Mouse (Mus musculus): ENCODE measurements at regions not wholly inside any gene's neighbourhood (a gene's known extent, or its start where the extent isn't known, plus 50 kb on each side); places are given as distances from the start of the nearest gene placed in this dataset.

- TF ChIP-seq CTCF (IDR thresholded peaks at IDR 0.05; ENCODE audit: control insufficient read depth, insufficient read depth, insufficient replicate concordance, low read depth, low read length): no peak
- TF ChIP-seq POLR2A (IDR thresholded peaks at IDR 0.05; ENCODE audit: control insufficient read depth, low read depth, low read length): no peak
These were observed 279.3 kb upstream of the Npvf start for GRCm38 (mm10) chr6:50933510-50933909.
